Mouse (Mus musculus) heart, embryonic 12.5 days (tissue): ENCODE measurements around the gene Tusc2. TPM values are rescaled to one million over a fixed set of nuclear protein-coding genes. Genes with fewer than 3 reads are reported as not detected.
"Not testable (repeated sequence)": the region's sequence is repeated elsewhere in the genome, so short reads cannot be mapped to it uniquely, and the experiment has no call there.

Source experiments
- ATAC-seq: fragments of 200-750 bp; cut with Nextera tagmentation; 2 replicates; pipeline ENCODE4 v1.8.0; 2017; ENCODE audit warnings: moderate TSS enrichment, moderate library complexity; ENCODE audit not compliant: insufficient number of reproducible peaks, low FRiP score
- H3K27ac ChIP-seq: fragments of 300-500 bp; sonication (generic); 2 replicates; pipeline ENCODE4 v1.5.1; 2016; ENCODE audit warnings: mild to moderate bottlenecking, moderate library complexity; ENCODE audit not compliant: poor library complexity, severe bottlenecking
- H3K27me3 ChIP-seq: fragments of 300-500 bp; sonication (generic); replicated peaks from 2 replicates; pipeline ENCODE4 v1.6.1; 2016; ENCODE audit warnings: mild to moderate bottlenecking, moderate library complexity
- H3K36me3 ChIP-seq: fragments of 300-500 bp; sonication (generic); 2 replicates; pipeline ENCODE4 v1.6.1; 2016; ENCODE audit warnings: mild to moderate bottlenecking, moderate library complexity
- H3K4me1 ChIP-seq: fragments of 300-500 bp; sonication (generic); replicated peaks from 2 replicates; pipeline ENCODE4 v1.6.1; 2016; ENCODE audit warnings: mild to moderate bottlenecking
- H3K4me2 ChIP-seq: fragments of 300-500 bp; sonication (generic); 2 replicates; pipeline ENCODE4 v1.6.1; 2016; ENCODE audit warnings: mild to moderate bottlenecking, moderate library complexity
- H3K4me3 ChIP-seq: fragments of 300-500 bp; sonication (generic); 2 replicates; pipeline ENCODE4 v1.5.1; 2016; ENCODE audit warnings: mild to moderate bottlenecking
- H3K9ac ChIP-seq: fragments of 300-500 bp; sonication (generic); 2 replicates; pipeline ENCODE4 v1.6.1; 2016; ENCODE audit warnings: mild to moderate bottlenecking, moderate library complexity
- H3K9me3 ChIP-seq: fragments of 300-500 bp; sonication (generic); replicated peaks from 2 replicates; pipeline ENCODE4 v1.6.1; 2016; ENCODE audit warnings: mild to moderate bottlenecking, moderate library complexity
- WGBS: fragments of 180-500 bp; shearing (Covaris S2); methylation state at CpG from one replicate; pipeline ENCODE4 v1.1.7; 2016; 5-methylcytosine and 5-hydroxymethylcytosine counted together
- polyA plus RNA-seq: library from polyadenylated mRNA; unstranded; fragments of >200 nt; fragmentation: Nextera tagmentation; extraction: Ambion mirVana; gene quantifications from 2 replicates; pipeline ENCODE4 v1.2.1, GENCODE M21; 2016

Tusc2 gene
- polyA plus RNA-seq, 1 experiment from 2014 or later: 61.4 TPM

GRCm38 (mm10) chr9:107553541-107554318 lies 9.3 kb upstream of the Tusc2 start:
- H3K4me2 ChIP-seq: peak overlapping the region; percentile 94
- peak overlapping the region; percentile 77 for H3K4me3 ChIP-seq
- H3K4me1 ChIP-seq: peaks cover 56% of the 10 kb centered on the region
- WGBS: 7% methylated on average over 37 of the region's 37 CpGs
- peak overlapping the region; percentile 96 for H3K27ac ChIP-seq
- peaks cover 20% of the 10 kb centered on the region for H3K27me3 ChIP-seq
- H3K9me3 ChIP-seq: no peaks in the 10 kb centered on the region
- peak overlapping the region; percentile 83 for H3K9ac ChIP-seq
- peaks cover 25% of the 10 kb centered on the region for H3K36me3 ChIP-seq
- peak; percentile 34 for ATAC-seq

DNA sequence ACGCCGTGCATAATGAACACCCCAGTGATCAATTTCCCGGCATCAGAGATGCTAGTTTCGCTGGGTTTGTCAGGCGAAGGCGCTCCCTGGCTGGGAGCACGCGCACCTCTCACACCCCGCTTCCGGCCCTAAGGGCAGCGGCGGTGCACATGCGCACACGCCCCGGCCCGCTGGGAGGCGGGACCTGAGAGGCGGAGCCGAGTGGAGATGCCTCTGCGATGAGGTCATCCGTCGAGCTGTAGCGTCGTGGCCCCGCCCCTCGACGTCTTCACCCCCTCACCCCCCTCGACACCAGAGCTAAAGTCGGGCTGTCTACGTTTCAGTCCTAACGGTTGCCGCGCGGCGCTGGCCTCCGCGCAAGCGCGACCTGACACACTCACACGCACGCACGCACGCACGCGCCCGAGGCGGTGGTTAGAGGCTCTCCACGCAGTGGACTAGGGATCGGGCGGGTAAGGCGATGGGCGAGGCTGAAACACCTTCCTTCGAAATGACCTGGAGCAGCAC lies 8.7 kb upstream of the Tusc2 start:
- H3K4me1 ChIP-seq: peaks cover 56% of the 10 kb centered on the region
- WGBS: under 1% methylated on average over 53 of the region's 53 CpGs
- peaks cover 14% of the 10 kb centered on the region for H3K27me3 ChIP-seq
- no peaks in the 10 kb centered on the region for H3K9me3 ChIP-seq
- ATAC-seq: peak; percentile 93
- peaks cover 31% of the 10 kb centered on the region for H3K36me3 ChIP-seq
- peak overlapping the region; percentile 77 for H3K4me3 ChIP-seq
- peak overlapping the region; percentile 96 for H3K27ac ChIP-seq
- H3K4me2 ChIP-seq: peak overlapping the region; percentile 94
- H3K9ac ChIP-seq: peak overlapping the region; percentile 92

- Histone ChIP-seq H3K4me3 (peak overlapping the region; percentile 77), H3K4me2 (peak overlapping the region; percentile 94), H3K27ac (peak overlapping the region; percentile 96), H3K4me1 (peaks cover 56% of the 10 kb centered on the region), H3K27me3 (peaks cover 7% of the 10 kb centered on the region), H3K9me3 (no peaks in the 10 kb centered on the region), H3K36me3 (peaks cover 38% of the 10 kb centered on the region), H3K9ac (peak overlapping the region; percentile 92)
- peak; percentile 20 for ATAC-seq
- WGBS: 0% methylated on average over 23 of the region's 23 CpGs
Measured at GRCm38 (mm10) chr9:107555031-107555457, 8.0 kb upstream of the Tusc2 start.

DNA sequence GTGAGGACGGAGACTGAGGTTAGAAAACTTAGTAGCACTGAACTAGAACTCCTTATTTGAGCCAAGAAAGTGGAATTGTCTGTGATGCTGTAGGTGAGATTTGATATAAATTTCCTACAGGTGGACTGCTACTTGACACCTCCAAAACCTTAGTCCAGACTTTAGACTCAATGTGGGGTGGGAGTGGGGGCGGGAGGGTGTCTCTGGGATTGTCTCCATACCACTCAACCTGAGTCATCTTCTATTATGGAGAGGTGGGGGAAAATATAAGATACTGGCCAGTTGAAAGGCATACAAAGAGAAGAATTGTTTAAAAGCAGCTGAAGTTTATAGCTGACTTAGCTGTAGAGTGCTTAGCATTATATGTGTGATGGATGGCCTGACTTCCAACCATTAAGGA lies 7.4 kb upstream of the Tusc2 start:
- ATAC-seq: no peak
- H3K9me3 ChIP-seq: no peaks in the 10 kb centered on the region
- H3K9ac ChIP-seq: peak overlapping the region; percentile 92
- peak overlapping the region; percentile 77 for H3K4me3 ChIP-seq
- H3K4me2 ChIP-seq: peak overlapping the region; percentile 94
- peak overlapping the region; percentile 96 for H3K27ac ChIP-seq
- WGBS: 27% methylated on average over 2 of the region's 2 CpGs
- peaks cover 44% of the 10 kb centered on the region for H3K36me3 ChIP-seq
- H3K27me3 ChIP-seq: peaks cover under 1% of the 10 kb centered on the region
- peaks cover 54% of the 10 kb centered on the region for H3K4me1 ChIP-seq

- H3K9ac ChIP-seq: peak overlapping the region; percentile 92
- WGBS: 60% methylated on average over 3 of the region's 3 CpGs
Measured at GRCm38 (mm10) chr9:107556346-107556745, 6.7 kb upstream of the Tusc2 start.

GRCm38 (mm10) chr9:107565556-107565955 lies 2.5 kb downstream of the Tusc2 start:
- peaks cover 50% of the 10 kb centered on the region for H3K4me1 ChIP-seq
- H3K4me3 ChIP-seq: 0 out of 2 replicates have a peak overlapping the region, but pooled peaks have one; percentile 4
- H3K27ac ChIP-seq: 0 out of 2 replicates have a peak overlapping the region, but pooled peaks have one; percentile 52
- H3K27me3 ChIP-seq, H3K9me3 ChIP-seq, ATAC-seq: not testable (repeated sequence)
- peak overlapping the region; percentile 32; the same call in 1 of the 2 replicates for H3K9ac ChIP-seq
- peak overlapping the region; percentile 37; the same call in 1 of the 2 replicates for H3K4me2 ChIP-seq
- H3K36me3 ChIP-seq: peaks cover 34% of the 10 kb centered on the region
- 44% methylated on average over 5 of the region's 5 CpGs for WGBS

More at GRCm38 (mm10) chr9:107556346-107556745, 6.7 kb upstream of the Tusc2 start:
- ATAC-seq: no peak
- Histone ChIP-seq H3K4me2 (peak overlapping the region; percentile 94), H3K4me1 (peaks cover 47% of the 10 kb centered on the region), H3K4me3 (peak overlapping the region; percentile 77), H3K9me3 (no peaks in the 10 kb centered on the region), H3K27me3 (no peaks in the 10 kb centered on the region), H3K27ac (peak overlapping the region; percentile 96; the same call in 1 of the 2 replicates), H3K36me3 (peaks cover 51% of the 10 kb centered on the region)

DNA sequence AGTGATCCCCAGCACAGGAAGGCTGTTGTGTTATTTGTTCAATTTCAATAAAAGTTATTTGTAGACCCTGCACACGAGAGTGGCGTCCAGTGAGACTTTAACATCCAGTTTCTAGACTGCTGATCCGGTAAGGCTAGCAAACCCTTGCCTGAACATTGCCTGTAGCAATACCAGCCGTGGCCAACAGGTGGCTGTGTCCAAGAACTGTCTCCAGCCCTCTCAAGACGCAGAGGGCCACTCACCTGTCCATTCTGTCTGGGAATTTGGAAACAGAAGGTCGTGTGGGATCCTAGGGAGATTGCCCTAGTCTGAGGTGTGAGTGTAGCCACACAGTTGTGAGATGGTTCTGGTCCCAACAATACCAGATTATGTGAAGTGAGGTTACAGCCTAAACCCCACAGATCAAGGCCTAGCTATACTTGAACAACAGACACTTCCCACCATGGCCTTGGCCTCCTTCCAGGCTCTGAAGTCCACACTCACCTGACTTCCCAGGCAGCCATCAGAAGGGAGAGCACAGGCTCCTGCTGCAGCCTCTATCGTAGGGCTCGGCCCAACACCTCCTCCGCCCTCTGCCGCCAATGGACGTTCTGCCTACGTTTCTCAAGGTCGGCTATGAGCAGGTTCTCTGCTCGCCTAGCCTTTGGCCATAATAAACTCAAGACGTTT lies 3.1 kb downstream of the Tusc2 start:
- 54% methylated on average over 15 of the region's 15 CpGs for WGBS
- H3K27ac ChIP-seq: peak overlapping the region; percentile 71
- no peaks in the 10 kb centered on the region for H3K9me3 ChIP-seq
- no peak overlapping the region for H3K4me3 ChIP-seq
- H3K4me1 ChIP-seq: peaks cover 56% of the 10 kb centered on the region
- no peak for ATAC-seq
- no peaks in the 10 kb centered on the region for H3K27me3 ChIP-seq
- peak overlapping the region; percentile 91 for H3K4me2 ChIP-seq
- H3K9ac ChIP-seq: 0 out of 2 replicates have a peak overlapping the region, but pooled peaks have one; percentile 5
- H3K36me3 ChIP-seq: peaks cover 34% of the 10 kb centered on the region

- 45% methylated on average over 3 of the region's 3 CpGs for WGBS
- no peak overlapping the region for H3K9ac ChIP-seq
Measured at GRCm38 (mm10) chr9:107566855-107567254, 3.8 kb downstream of the Tusc2 start.

DNA sequence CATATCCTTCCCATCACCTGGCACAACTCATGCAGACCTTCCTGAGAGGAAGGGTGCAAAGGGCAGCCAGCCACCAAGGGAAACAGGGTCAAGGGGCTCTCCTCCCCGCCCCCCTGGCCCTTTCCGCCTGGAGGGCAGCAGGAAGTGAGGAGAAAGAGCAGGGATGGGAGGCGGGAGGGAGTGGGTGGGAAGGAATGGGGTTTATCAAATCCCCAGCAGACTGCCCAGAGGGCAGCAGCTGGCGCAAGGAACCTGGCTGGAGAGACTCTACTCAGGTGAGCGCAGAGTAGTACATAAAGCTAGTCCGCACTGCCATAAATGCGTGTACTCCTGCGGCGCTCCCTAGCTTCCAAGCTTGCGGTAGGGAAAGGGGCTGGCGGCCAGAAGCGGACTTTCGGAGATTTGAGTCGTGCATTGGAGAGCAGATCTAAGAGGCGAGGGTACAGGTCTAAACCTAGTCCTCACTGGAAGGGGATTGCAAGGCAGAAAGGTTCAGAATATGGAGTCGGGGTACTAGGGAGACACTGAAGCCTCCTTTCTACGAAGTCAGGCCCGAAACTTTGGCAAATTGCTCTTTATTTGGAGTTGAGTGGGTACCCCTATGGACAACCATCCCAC lies 4.8 kb downstream of the Tusc2 start, which contains the start of gene Hyal2:
Hyal2 (plus strand) TSS at position 244 of the 618 bp plus-strand sequence.
- H3K4me1 ChIP-seq: peaks cover 70% of the 10 kb centered on the region
- peak within 1 kb of the TSS; percentile 88 for H3K9ac ChIP-seq
- 6% methylated on average over 18 of the region's 18 CpGs for WGBS
- no peaks in the 10 kb centered on the region for H3K9me3 ChIP-seq
- H3K36me3 ChIP-seq: peaks cover 38% of the 10 kb centered on the region
- H3K4me3 ChIP-seq: peak within 1 kb of the TSS; percentile 88
- no peaks in the 10 kb centered on the region for H3K27me3 ChIP-seq
- H3K27ac ChIP-seq: peak within 1 kb of the TSS; percentile 71
- peak within 1 kb of the TSS; percentile 91 for H3K4me2 ChIP-seq
- ATAC-seq: no peak

More at GRCm38 (mm10) chr9:107566855-107567254, 3.8 kb downstream of the Tusc2 start:
- H3K27me3 ChIP-seq: no peaks in the 10 kb centered on the region
- H3K36me3 ChIP-seq: peaks cover 34% of the 10 kb centered on the region
- H3K4me2 ChIP-seq: peak overlapping the region; percentile 91
- H3K27ac ChIP-seq: peak overlapping the region; percentile 71
- H3K4me3 ChIP-seq: peak overlapping the region; percentile 88; the same call in 1 of the 2 replicates
- peak; percentile 29 for ATAC-seq
- H3K9me3 ChIP-seq: no peaks in the 10 kb centered on the region
- H3K4me1 ChIP-seq: peaks cover 63% of the 10 kb centered on the region

DNA sequence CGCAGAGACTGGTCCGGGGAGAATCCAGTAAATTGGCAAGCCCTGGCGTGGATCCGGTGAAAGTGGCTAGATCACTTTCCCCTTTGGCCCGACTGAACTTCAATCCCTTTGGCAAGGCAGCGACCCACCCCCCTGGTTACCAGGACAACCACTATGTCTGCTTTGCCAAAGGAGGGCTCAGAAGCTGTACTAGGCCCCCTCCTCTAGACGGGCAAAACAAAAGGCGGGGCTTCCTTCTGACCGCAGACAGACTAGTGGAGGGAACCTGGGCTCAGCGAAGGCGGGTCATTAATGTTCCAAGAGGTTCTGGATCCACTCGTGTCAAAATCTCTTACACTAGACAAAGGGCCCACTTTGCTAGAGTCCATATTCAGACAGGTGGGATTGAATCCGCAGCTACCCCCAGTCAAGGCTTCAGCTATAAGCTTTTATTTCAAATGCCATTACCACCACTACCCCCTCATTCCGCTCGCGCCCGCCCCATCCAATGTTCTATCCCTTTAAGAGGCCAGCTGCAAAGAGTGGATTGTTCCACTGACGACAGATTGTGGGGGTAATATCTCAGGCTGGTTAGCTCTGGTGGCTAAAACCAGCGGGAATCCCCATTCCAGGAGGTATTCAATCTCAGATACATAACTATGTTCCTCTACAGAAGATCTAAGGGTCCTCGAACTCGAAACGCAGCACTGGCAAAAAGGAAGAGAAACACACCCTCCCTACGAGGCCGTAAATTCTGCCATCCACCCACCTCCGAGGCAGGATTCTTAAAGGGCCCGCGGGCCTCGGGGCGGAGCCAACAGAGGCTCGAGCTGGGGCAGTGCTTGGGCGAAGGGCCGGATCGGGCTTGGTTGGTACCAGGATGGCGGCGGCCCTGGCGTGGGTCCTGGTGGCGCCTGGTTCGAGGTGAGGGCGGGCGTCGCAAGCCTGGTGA lies 5.5 kb downstream of the Tusc2 start:
- Histone ChIP-seq H3K27me3 (no peaks in the 10 kb centered on the region), H3K4me1 (peaks cover 68% of the 10 kb centered on the region)
- under 1% methylated on average over 41 of the region's 41 CpGs for WGBS

More for the DNA sequence above, 5.5 kb downstream of the Tusc2 start:
- H3K4me2 ChIP-seq: peak overlapping the region; percentile 91
- peak overlapping the region; percentile 88 for H3K9ac ChIP-seq
- H3K27ac ChIP-seq: peak overlapping the region; percentile 71
- peak overlapping the region; percentile 88 for H3K4me3 ChIP-seq
- peak; percentile 85 for ATAC-seq
- H3K36me3 ChIP-seq: peaks cover 46% of the 10 kb centered on the region
- H3K9me3 ChIP-seq: no peaks in the 10 kb centered on the region
